Mouse (Mus musculus): Measurements from ENCODE around the gene Eml3.

- no peak for TF ChIP-seq POLR2A (IDR thresholded peaks at IDR 0.05; ENCODE audit: low read depth, low read length)
- TF ChIP-seq CTCF (IDR thresholded peaks at IDR 0.05; ENCODE audit: borderline replicate concordance, insufficient read depth, low read length), result no peak
These were observed 59.2 kb downstream of the Eml3 start for GRCm38 (mm10) chr19:8988346-8989065.

Data from embryonic fibroblast, embryonic 13.5 days (primary cell).